Mouse (Mus musculus): ENCODE measurements at regions not wholly inside any gene's neighbourhood (a gene's known extent, or its start where the extent isn't known, plus 50 kb on each side); places are given as distances from the start of the nearest gene placed in this dataset.

GRCm38 (mm10) chr17:64492614-64493269 is 107.8 kb upstream of the Man2a1 start:
- DNase-seq: peak in 1 of 2 experiments; percentile 10
- intact Hi-C loops (cut with DNase I): no loop called here

DNA sequence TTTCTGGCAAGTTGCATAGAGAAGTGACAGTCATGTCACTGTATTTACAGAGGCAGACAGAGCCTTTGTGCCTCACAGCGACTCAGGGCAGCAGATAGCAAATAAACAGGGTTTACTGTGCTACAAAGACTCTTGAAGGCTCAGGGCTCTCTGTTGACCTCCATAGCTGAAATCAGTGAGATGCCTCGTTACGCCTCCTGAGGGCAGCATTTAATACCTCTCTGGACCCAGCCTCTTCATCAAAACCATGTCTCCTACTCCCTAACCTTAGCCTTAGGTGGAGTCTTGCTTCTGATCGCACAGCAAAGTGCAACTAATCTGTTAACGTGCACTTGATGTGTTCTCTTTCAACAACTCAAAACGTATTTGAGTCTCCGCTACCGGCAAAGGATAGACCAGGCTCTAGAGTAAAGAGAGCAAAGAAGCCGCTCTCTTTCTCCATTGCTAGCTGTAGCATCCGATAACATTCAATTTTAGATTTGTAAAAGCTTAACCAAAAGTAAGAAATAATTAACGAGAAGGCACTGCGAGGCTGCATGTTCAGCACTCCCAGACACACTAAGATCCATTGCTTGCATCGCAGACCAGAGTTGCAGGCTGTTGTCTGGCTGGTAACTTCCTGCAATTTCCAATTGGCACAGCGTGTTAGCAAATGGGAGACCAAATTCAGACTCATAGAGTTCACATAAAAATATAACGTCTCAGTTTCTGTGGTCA is 101.1 kb upstream of the Man2a1 start:
- intact Hi-C loops (cut with DNase I): loop anchor here (2.0 to 5.0 kb wide), 3 partner anchors 103 to 753 kb away; partner anchors contain the start of gene Man2a1
- peak; percentile 53 to 59 for DNase-seq

GRCm38 (mm10) chr17:64502376-64502775 is 98.2 kb upstream of the Man2a1 start:
- DNase-seq: no peak
- intact Hi-C loops (cut with DNase I): no loop called here

GRCm38 (mm10) chr17:64505956-64506355 is 94.6 kb upstream of the Man2a1 start:
- intact Hi-C loops (cut with DNase I): no loop called here
- DNase-seq: no peak

DNA sequence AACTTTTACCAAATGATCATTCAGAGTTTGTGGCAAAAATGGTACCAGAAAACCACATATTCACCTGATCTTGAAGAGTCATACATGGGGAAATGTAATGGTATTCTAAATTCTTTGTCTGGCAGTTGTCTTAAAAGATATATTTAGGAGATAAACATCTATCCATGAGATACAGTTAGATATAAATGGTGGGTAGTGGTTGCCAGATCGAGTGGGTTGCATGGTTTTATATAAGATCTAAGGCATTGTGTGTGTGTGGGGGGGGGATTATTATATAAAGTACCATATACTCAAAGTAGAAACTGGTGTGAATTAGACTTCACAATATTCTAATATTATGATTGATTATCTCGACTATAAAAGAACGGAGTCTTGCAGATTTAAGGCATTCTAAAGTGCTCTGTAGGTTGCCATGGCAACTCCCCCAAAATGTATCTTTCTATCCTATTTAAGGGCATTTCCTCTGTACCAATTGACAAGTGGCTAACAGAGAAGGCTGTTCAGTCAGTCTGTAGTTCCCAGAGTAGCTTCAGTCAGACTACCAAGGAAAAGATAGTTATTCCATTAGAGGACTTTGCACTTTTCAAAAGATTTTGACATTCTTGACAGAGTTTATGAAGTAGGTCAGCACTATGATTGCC is 89.3 kb upstream of the Man2a1 start:
- DNase-seq: no peak
- intact Hi-C loops (cut with DNase I): no loop called here

DNA sequence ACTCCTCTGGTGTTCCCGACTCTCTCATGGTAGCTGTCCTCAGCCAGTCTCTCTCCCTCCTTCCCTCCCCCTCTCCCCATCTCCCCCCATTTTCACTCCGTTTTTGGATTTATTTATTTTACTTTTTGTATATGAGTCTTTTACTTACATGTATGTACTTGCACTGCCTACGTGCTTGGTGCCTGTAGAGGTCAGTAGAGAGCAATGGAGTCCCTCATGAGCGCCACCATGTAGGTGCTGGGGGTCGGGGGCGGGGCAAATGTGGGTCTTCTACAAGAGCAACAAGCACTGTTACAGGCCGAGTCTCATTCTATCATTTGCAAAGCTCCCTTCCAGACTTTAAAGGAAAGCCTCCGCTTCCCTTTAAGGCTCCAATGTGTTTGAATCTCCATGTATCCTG is 78.3 kb upstream of the Man2a1 start:
- DNase-seq: no peak
- intact Hi-C loops (cut with DNase I): no loop called here

- DNase-seq: no peak
- intact Hi-C loops (cut with DNase I): no loop called here
Observed at GRCm38 (mm10) chr17:64523899-64524298, 76.6 kb upstream of the Man2a1 start.

GRCm38 (mm10) chr17:64527817-64528216 is 72.7 kb upstream of the Man2a1 start:
- DNase-seq: no peak
- intact Hi-C loops (cut with DNase I): no loop called here

- DNase-seq: no peak
- intact Hi-C loops (cut with DNase I): no loop called here
Observed at GRCm38 (mm10) chr17:64528476-64528875, 72.1 kb upstream of the Man2a1 start.

DNA sequence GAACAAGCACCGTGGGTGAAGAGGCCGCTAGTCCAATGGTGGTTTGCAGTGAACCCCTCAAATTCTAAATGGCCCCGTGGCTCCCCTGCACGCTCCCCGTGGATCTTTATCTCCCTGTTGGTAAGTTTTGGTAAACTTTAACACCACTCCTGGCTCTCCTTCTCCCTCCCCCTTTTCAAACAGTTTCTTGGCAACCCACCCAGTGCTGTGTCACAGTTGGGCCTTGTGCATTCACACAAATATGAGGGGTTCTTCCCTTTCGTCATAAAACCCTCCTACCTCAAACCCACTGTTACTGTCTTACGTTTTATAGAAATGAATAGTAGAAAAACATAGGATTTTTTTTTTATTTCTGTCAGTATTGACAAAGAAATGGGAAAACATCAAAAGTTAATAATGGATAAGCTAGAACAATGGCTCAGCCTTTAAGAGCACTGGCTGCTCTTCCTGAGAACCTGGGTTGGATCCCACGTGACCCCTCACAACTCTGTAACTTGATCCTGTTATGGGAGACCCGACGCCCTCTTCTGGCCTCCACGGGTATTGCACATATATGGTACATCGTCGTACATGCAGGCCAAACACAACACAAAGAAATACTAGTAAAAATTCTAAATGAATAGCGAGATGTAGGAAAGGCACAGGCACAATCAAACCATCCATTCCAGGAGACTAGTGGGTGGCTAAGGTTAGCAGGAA is 71.1 kb upstream of the Man2a1 start:
- no peak for DNase-seq
- intact Hi-C loops (cut with DNase I): no loop called here

- intact Hi-C loops (cut with DNase I): no loop called here
- DNase-seq: no peak
Observed at GRCm38 (mm10) chr17:64531150-64531549, 69.4 kb upstream of the Man2a1 start.

DNA sequence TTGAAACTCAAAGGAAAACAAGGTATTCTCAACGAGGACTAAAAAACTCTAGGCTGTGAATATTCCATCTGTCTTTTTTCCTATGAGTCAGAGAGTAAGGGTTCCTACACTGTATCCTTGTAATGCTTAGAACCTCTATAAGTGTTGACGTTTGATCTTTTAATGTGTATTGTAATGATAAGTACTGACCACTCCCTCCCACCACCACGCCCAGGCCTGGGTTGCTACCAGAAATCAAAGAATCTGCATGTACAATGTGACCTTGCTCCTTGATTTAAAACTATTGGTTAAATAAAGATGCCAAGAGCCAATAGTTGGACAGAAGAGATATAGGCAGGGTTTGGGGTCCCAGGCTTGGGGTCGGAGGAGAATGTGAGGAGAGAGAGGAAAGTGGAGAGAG is 66.2 kb upstream of the Man2a1 start:
- intact Hi-C loops (cut with DNase I): no loop called here
- DNase-seq: no peak

- intact Hi-C loops (cut with DNase I): no loop called here
- peak; percentile 37 to 41 for DNase-seq
Observed at GRCm38 (mm10) chr17:64538520-64538953, 62.0 kb upstream of the Man2a1 start.

DNA sequence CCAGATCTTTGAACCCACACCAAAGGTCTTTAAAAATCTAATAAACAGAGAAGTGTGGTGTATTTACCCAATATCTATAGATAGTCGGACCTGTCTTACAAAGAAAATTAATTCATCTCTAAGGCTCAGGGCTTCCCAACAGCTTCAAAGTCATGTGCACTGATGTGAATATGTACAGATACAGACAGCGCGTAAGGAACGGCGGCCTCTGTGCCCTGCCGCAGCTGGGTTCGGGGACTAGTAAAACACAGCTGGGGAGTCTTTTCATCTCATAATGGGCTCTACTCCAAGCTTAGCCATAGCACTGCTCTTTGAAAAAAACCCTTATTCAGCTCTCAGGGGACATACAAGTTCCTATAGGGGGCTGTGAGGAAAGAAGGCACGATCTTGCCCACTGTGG is 60.1 kb upstream of the Man2a1 start:
- no peak for DNase-seq
- intact Hi-C loops (cut with DNase I): no loop called here

DNA sequence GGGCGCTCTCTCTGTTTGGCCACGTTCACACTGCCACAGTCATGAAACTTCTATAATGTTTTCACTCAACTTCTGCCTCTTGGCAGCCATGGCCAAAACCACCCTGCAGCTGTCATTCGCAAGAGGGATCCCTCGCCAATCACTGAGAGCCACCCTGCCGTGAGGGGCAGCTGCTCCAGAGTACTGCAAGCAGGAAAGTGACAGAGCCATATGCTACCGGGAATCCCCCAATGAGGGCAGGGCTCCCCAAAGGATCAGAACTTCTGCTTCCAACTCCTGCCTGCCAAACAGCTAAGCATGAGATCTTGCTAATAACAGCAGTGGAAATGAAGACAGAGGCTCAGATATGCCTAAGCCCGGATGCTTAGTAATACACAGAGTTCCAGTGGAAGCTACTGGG is 52.0 kb upstream of the Man2a1 start:
- intact Hi-C loops (cut with DNase I): no loop called here
- DNase-seq: no peak

DNA sequence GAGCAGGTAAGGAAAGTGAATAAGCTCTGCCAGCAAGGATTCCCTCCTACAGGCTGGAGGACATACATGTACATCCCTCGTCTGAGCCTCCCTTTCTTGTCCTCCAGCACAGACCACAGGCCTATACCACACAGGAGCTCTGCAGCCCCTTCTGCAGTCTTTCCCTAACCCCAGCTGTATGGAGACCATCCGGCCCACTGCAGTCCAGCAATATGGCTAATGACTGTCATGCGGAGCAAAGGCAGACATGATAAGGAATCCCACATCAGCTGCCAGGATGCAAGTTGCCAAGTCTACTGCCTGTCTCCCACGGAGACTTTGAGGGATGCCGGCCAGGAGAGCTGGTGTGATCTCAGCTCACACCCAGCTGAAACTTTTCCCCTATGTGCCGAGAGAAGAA is 50.5 kb upstream of the Man2a1 start:
- intact Hi-C loops (cut with DNase I): no loop called here
- peak; percentile 30 to 34 for DNase-seq

Small RNA genes lying in the stretch of these regions (microRNA-seq; reads per million reads assigned to microRNA genes)
- gene Mir6420: 0 reads per million in 2 experiments
